Mouse (Mus musculus) frontal cortex, adult 2 months (tissue): Measurements from ENCODE around the gene Olfr729. TPM values are rescaled to one million over a fixed set of nuclear protein-coding genes. Genes with fewer than 3 reads are reported as not detected.

Experiments
- DNase-seq, 2 experiments: peaks; one replicate each; pipeline ENCODE4 v3.0.0; 2022; ENCODE audit warnings: low spot score in 1 of 2; ENCODE audit errors: extremely low spot score in 1 of 2
- polyA plus RNA-seq: library from polyadenylated mRNA; depleted of rRNA; stranded (reverse); fragments of >200 nt; gene quantifications from 2 replicates; pipeline ENCODE4 v1.2.3, GENCODE M21; 2012; rRNA removed

The Olfr729 gene
- not detected in 2 replicates for polyA plus RNA-seq

DNA sequence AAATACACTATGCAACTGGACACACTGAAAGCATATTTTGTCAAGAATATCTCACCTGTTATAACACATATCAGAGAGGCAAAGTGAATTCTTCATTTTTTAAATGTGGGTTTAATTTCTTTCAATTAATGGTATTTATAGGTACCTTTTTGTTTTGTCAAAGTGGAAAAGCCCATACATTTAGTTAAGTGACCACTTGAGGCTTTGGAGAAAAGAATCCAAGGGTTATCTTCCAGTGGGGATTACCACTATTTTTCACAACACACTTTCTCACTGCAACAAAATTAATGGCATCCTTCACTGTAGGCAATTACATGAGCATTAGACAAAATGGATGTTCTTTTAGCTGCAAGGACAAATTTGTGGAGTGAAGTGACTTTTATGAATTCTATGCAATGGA is at the start of gene Olfr729:
Gene Olfr729 (minus strand): TSS at position 101 of the 400 bp plus-strand sequence.
- DNase-seq = no peak

GRCm38 (mm10) chr14:50188098-50188497 is 35.4 kb upstream of the Olfr729 start, which contains the start of gene Olfr730:
Gene Olfr730 (minus strand): TSS chr14:50188198.
- DNase-seq = no peak

DNA sequence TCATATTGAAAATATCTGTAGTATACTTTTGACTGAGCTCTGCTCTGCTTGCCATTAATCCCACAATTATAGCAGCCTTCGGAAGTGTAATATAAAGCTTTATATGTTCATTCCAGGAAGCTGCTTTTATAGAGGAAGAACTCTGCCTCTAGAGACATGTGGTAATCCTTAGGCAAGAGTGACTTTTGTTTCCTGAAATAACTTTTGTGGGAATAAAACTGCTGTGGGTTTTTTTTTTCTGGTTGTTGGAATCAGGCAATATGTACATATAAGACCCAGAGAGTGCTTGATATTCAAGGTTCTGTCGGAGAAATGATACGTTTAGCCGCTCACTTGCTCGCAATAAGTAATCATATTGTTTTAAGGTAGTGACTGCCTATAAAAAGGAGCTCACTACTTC is 10.1 kb downstream of the Olfr729 start, which contains the start of gene Olfr728:
Gene Olfr728 (minus strand): TSS at position 101 of the 400 bp plus-strand sequence.
- DNase-seq = no peak

DNA sequence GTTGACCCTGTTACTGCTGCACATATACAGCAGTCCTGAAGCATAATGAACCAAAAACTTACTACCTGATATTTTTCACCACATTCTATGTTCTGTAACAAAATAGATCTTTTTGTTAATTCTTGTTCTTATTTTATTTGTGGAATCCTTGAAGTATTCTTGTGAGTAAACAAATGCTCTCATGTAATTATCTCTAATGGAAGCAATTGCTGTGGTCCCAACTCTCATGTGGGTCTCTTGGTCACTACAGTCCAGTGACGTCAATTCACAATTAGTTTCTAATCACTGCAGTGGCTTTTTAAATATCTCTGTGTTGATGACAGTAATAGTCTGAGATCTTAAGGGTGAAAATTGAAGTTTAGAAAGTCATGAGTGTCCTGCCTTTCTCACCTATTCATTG is 29.8 kb downstream of the Olfr729 start, which contains the start of gene Olfr727:
Gene Olfr727 (plus strand): TSS at position 301 of the 400 bp plus-strand sequence.
- DNase-seq = no peak

Other genes with a start within 250 kb of the Olfr729 start
- not detected in 2 replicates for gene Olfr723, start 221.1 kb downstream of the Olfr729 start, polyA plus RNA-seq
- gene Olfr724, start 189.6 kb downstream of the Olfr729 start, polyA plus RNA-seq = not detected in 2 replicates
- gene Olfr725, start 112.5 kb downstream of the Olfr729 start, polyA plus RNA-seq = not detected in 2 replicates
- 0.06 TPM in 1 of 2 replicates, not detected in the other for gene Olfr726, start 62.0 kb downstream of the Olfr729 start, polyA plus RNA-seq
- 0.08 TPM in 1 of 2 replicates, not detected in the other for gene Olfr727, start 29.7 kb downstream of the Olfr729 start, polyA plus RNA-seq
- gene Olfr728, start 10.2 kb downstream of the Olfr729 start, polyA plus RNA-seq = not detected in 2 replicates
- 0.02 TPM in 1 of 2 replicates, not detected in the other for gene Olfr730, start 35.3 kb upstream of the Olfr729 start, polyA plus RNA-seq
- not detected in 2 replicates for gene Olfr731, start 89.0 kb upstream of the Olfr729 start, polyA plus RNA-seq
- gene Olfr732, start 131.3 kb upstream of the Olfr729 start, polyA plus RNA-seq = not detected in 2 replicates
- gene Olfr733, start 148.6 kb upstream of the Olfr729 start, polyA plus RNA-seq = not detected in 2 replicates
- gene Olfr734, start 173.9 kb upstream of the Olfr729 start, polyA plus RNA-seq = not detected in 2 replicates
- not detected in 2 replicates for gene Olfr735, start 196.0 kb upstream of the Olfr729 start, polyA plus RNA-seq
- gene Tlr11, start 205.0 kb upstream of the Olfr729 start, polyA plus RNA-seq = not detected in 2 replicates
- not detected in 2 replicates for gene Olfr736, start 228.3 kb upstream of the Olfr729 start, polyA plus RNA-seq